Mouse (Mus musculus) lung, embryonic 15.5 days (tissue): ENCODE data around the gene Olfr1424. TPM values are rescaled to one million over a fixed set of nuclear protein-coding genes. Genes with fewer than 3 reads are reported as not detected.
"Not testable (repeated sequence)": the region's sequence is repeated elsewhere in the genome, so short reads cannot be mapped to it uniquely, and the experiment has no call there.

Experiments used
- ATAC-seq: fragments of 200-750 bp; cut with Nextera tagmentation; 2 replicates; pipeline ENCODE4 v1.8.0; 2017; ENCODE audit warnings: moderate number of reproducible peaks, borderline replicate concordance; ENCODE audit not compliant: low FRiP score, low TSS enrichment; ENCODE audit errors: extremely low read depth
- H3K27ac ChIP-seq: fragments of 300-500 bp; sonication (generic); 2 replicates; pipeline ENCODE4 v1.5.1; 2015; ENCODE audit warnings: moderate library complexity, mild to moderate bottlenecking, inconsistent platforms
- H3K27me3 ChIP-seq: fragments of 300-500 bp; sonication (generic); 2 replicates; pipeline ENCODE4 v1.6.1; 2015; ENCODE audit warnings: inconsistent platforms
- H3K36me3 ChIP-seq: fragments of 300-500 bp; sonication (generic); 2 replicates; pipeline ENCODE4 v1.6.1; 2015; ENCODE audit warnings: inconsistent platforms
- H3K4me1 ChIP-seq: fragments of 300-500 bp; sonication (generic); 2 replicates; pipeline ENCODE4 v1.6.1; 2015; ENCODE audit warnings: inconsistent platforms
- H3K4me2 ChIP-seq: fragments of 300-500 bp; sonication (generic); 2 replicates; pipeline ENCODE4 v1.6.1; 2015; ENCODE audit warnings: inconsistent platforms, mild to moderate bottlenecking, moderate library complexity
- H3K4me3 ChIP-seq: fragments of 300-500 bp; sonication (generic); 2 replicates; pipeline ENCODE4 v1.5.1; 2015; ENCODE audit warnings: mild to moderate bottlenecking, inconsistent platforms
- H3K9ac ChIP-seq: fragments of 300-500 bp; sonication (generic); 2 replicates; pipeline ENCODE4 v1.6.1; 2015; ENCODE audit warnings: inconsistent platforms
- H3K9me3 ChIP-seq: fragments of 300-500 bp; sonication (generic); 2 replicates; pipeline ENCODE4 v1.6.1; 2016; ENCODE audit warnings: inconsistent platforms
- WGBS: fragments of 180-500 bp; shearing (Covaris S2); methylation state at CpG from one replicate; pipeline ENCODE4 v1.1.7; 2015; 5-methylcytosine and 5-hydroxymethylcytosine counted together
- polyA plus RNA-seq: library from polyadenylated mRNA; unstranded; fragments of >200 nt; fragmentation: Nextera tagmentation; extraction: Ambion mirVana; gene quantifications from 2 replicates; pipeline ENCODE4 v1.2.1, GENCODE M21; 2015

The Olfr1424 gene
- not detected in 2 replicates for polyA plus RNA-seq

- H3K27ac ChIP-seq, H3K4me1 ChIP-seq, H3K4me2 ChIP-seq, H3K27me3 ChIP-seq, H3K36me3 ChIP-seq, H3K4me3 ChIP-seq, H3K9ac ChIP-seq, H3K9me3 ChIP-seq, ATAC-seq: not testable (repeated sequence)
- WGBS: 89% methylated on average over 1 of the region's 1 CpGs
Measured at GRCm38 (mm10) chr19:12062582-12062981, at the start of gene Olfr1424. TSS of gene Olfr1424 (minus strand) at chr19:12062682.

- no peaks in the 10 kb centered on the region for H3K4me1 ChIP-seq
- 63% methylated on average over 1 of the region's 1 CpGs for WGBS
- no peaks in the 10 kb centered on the region for H3K9me3 ChIP-seq
- no peak overlapping the region for H3K27ac ChIP-seq
- no peaks in the 10 kb centered on the region for H3K27me3 ChIP-seq
- no peaks in the 10 kb centered on the region for H3K36me3 ChIP-seq
- ATAC-seq: no peak
- H3K4me3 ChIP-seq: no peak overlapping the region
- no peak overlapping the region for H3K9ac ChIP-seq
- no peak overlapping the region for H3K4me2 ChIP-seq
Measured at GRCm38 (mm10) chr19:12104541-12104940, 42.1 kb upstream of the Olfr1424 start.

GRCm38 (mm10) chr19:12103234-12103633 lies 40.8 kb upstream of the Olfr1424 start, which contains the start of gene Olfr1427:
TSS of gene Olfr1427 (minus strand) at chr19:12103334.
- Histone ChIP-seq H3K4me1 (no peaks in the 10 kb centered on the region), H3K27ac (no peak within 1 kb of the TSS), H3K27me3 (no peaks in the 10 kb centered on the region), H3K9me3 (no peaks in the 10 kb centered on the region), H3K4me2 (no peak within 1 kb of the TSS), H3K36me3 (no peaks in the 10 kb centered on the region), H3K4me3 (no peak within 1 kb of the TSS), H3K9ac (no peak within 1 kb of the TSS)
- ATAC-seq: no peak
- 97% methylated on average over 2 of the region's 2 CpGs for WGBS

- Histone ChIP-seq H3K4me2 (no peak within 1 kb of the TSS), H3K4me1 (no peaks in the 10 kb centered on the region), H3K9ac (no peak within 1 kb of the TSS), H3K27ac (no peak within 1 kb of the TSS), H3K9me3 (no peaks in the 10 kb centered on the region), H3K36me3 (no peaks in the 10 kb centered on the region), H3K27me3 (no peaks in the 10 kb centered on the region), H3K4me3 (no peak within 1 kb of the TSS)
- ATAC-seq: no peak
- WGBS: 74% methylated on average over 1 of the region's 1 CpGs
Measured at GRCm38 (mm10) chr19:12091913-12092312, 29.4 kb upstream of the Olfr1424 start, which contains the start of gene Olfr1426. TSS of gene Olfr1426 (minus strand) at chr19:12092013.

GRCm38 (mm10) chr19:12077631-12078030 lies 15.1 kb upstream of the Olfr1424 start, which contains the start of gene Olfr1425:
TSS of gene Olfr1425 (minus strand) at chr19:12077731.
- not testable (repeated sequence) for ATAC-seq, H3K9ac ChIP-seq, H3K4me3 ChIP-seq, H3K27ac ChIP-seq, H3K9me3 ChIP-seq, H3K36me3 ChIP-seq, H3K27me3 ChIP-seq, H3K4me1 ChIP-seq, H3K4me2 ChIP-seq
- WGBS: 75% methylated on average over 4 of the region's 4 CpGs

- not testable (repeated sequence) for ATAC-seq, H3K27ac ChIP-seq, H3K27me3 ChIP-seq, H3K4me1 ChIP-seq, H3K4me3 ChIP-seq, H3K36me3 ChIP-seq, H3K9me3 ChIP-seq, H3K4me2 ChIP-seq, H3K9ac ChIP-seq
- 78% methylated on average over 1 of the region's 1 CpGs for WGBS
Measured at GRCm38 (mm10) chr19:12069546-12069945, 7.1 kb upstream of the Olfr1424 start.

- not testable (repeated sequence) for H3K4me1 ChIP-seq, H3K36me3 ChIP-seq, H3K9me3 ChIP-seq, H3K27me3 ChIP-seq, H3K9ac ChIP-seq, H3K4me2 ChIP-seq, H3K4me3 ChIP-seq, H3K27ac ChIP-seq, ATAC-seq
- 73% methylated on average over 1 of the region's 1 CpGs for WGBS
Measured at GRCm38 (mm10) chr19:12067806-12068205, 5.3 kb upstream of the Olfr1424 start.

- Histone ChIP-seq H3K4me3 (no peak overlapping the region), H3K36me3 (no peaks in the 10 kb centered on the region), H3K9me3 (no peaks in the 10 kb centered on the region), H3K9ac (no peak overlapping the region), H3K4me1 (no peaks in the 10 kb centered on the region), H3K4me2 (no peak overlapping the region), H3K27ac (no peak overlapping the region), H3K27me3 (no peaks in the 10 kb centered on the region)
- WGBS: 88% methylated on average over 5 of the region's 5 CpGs
- ATAC-seq: no peak
Measured at GRCm38 (mm10) chr19:12043163-12043562, 19.3 kb downstream of the Olfr1424 start.

GRCm38 (mm10) chr19:12041217-12041616 lies 21.3 kb downstream of the Olfr1424 start, which contains the start of gene Olfr1423:
TSS of gene Olfr1423 (minus strand) at chr19:12041317.
- H3K36me3 ChIP-seq: no peaks in the 10 kb centered on the region
- 49% methylated on average over 2 of the region's 2 CpGs for WGBS
- no peaks in the 10 kb centered on the region for H3K4me1 ChIP-seq
- ATAC-seq: no peak
- no peak within 1 kb of the TSS for H3K4me2 ChIP-seq
- H3K27ac ChIP-seq: no peak within 1 kb of the TSS
- H3K9ac ChIP-seq: no peak within 1 kb of the TSS
- H3K9me3 ChIP-seq: no peaks in the 10 kb centered on the region
- no peak within 1 kb of the TSS for H3K4me3 ChIP-seq
- no peaks in the 10 kb centered on the region for H3K27me3 ChIP-seq

- ATAC-seq: no peak
- Histone ChIP-seq H3K9me3 (no peaks in the 10 kb centered on the region), H3K4me1 (no peaks in the 10 kb centered on the region), H3K9ac (no peak overlapping the region), H3K36me3 (no peaks in the 10 kb centered on the region), H3K27me3 (no peaks in the 10 kb centered on the region), H3K27ac (no peak overlapping the region), H3K4me3 (no peak overlapping the region), H3K4me2 (no peak overlapping the region)
Measured at GRCm38 (mm10) chr19:12037727-12038126, 24.8 kb downstream of the Olfr1424 start.

GRCm38 (mm10) chr19:12026606-12027005 lies 35.9 kb downstream of the Olfr1424 start:
- H3K36me3 ChIP-seq: no peaks in the 10 kb centered on the region
- H3K27me3 ChIP-seq: no peaks in the 10 kb centered on the region
- H3K4me2 ChIP-seq: no peak overlapping the region
- no peak overlapping the region for H3K4me3 ChIP-seq
- WGBS: 39% methylated on average over 2 of the region's 2 CpGs
- ATAC-seq: no peak
- H3K4me1 ChIP-seq: no peaks in the 10 kb centered on the region
- no peak overlapping the region for H3K9ac ChIP-seq
- H3K9me3 ChIP-seq: no peaks in the 10 kb centered on the region
- H3K27ac ChIP-seq: no peak overlapping the region

GRCm38 (mm10) chr19:12025333-12025732 lies 37.1 kb downstream of the Olfr1424 start:
- no peak overlapping the region for H3K27ac ChIP-seq
- no peak for ATAC-seq
- WGBS: 75% methylated on average over 3 of the region's 3 CpGs
- H3K27me3 ChIP-seq: no peaks in the 10 kb centered on the region
- no peaks in the 10 kb centered on the region for H3K36me3 ChIP-seq
- no peak overlapping the region for H3K4me3 ChIP-seq
- H3K4me1 ChIP-seq: no peaks in the 10 kb centered on the region
- no peak overlapping the region for H3K9ac ChIP-seq
- H3K4me2 ChIP-seq: no peak overlapping the region
- no peaks in the 10 kb centered on the region for H3K9me3 ChIP-seq

GRCm38 (mm10) chr19:12024149-12024548 lies 38.3 kb downstream of the Olfr1424 start:
- Histone ChIP-seq H3K4me2 (no peak overlapping the region), H3K4me3 (no peak overlapping the region), H3K27ac (no peak overlapping the region), H3K4me1 (no peaks in the 10 kb centered on the region), H3K36me3 (no peaks in the 10 kb centered on the region), H3K9me3 (no peaks in the 10 kb centered on the region), H3K27me3 (no peaks in the 10 kb centered on the region), H3K9ac (no peak overlapping the region)
- ATAC-seq: no peak
- 78% methylated on average over 4 of the region's 4 CpGs for WGBS
